Mouse (Mus musculus) cerebellum, adult 9-11 months (tissue): ENCODE measurements around the gene Ddx24.

ENCODE experiments used
- DNase-seq: peaks from one replicate; pipeline ENCODE4 v3.0.0; 2022

Ddx24 gene

DNA sequence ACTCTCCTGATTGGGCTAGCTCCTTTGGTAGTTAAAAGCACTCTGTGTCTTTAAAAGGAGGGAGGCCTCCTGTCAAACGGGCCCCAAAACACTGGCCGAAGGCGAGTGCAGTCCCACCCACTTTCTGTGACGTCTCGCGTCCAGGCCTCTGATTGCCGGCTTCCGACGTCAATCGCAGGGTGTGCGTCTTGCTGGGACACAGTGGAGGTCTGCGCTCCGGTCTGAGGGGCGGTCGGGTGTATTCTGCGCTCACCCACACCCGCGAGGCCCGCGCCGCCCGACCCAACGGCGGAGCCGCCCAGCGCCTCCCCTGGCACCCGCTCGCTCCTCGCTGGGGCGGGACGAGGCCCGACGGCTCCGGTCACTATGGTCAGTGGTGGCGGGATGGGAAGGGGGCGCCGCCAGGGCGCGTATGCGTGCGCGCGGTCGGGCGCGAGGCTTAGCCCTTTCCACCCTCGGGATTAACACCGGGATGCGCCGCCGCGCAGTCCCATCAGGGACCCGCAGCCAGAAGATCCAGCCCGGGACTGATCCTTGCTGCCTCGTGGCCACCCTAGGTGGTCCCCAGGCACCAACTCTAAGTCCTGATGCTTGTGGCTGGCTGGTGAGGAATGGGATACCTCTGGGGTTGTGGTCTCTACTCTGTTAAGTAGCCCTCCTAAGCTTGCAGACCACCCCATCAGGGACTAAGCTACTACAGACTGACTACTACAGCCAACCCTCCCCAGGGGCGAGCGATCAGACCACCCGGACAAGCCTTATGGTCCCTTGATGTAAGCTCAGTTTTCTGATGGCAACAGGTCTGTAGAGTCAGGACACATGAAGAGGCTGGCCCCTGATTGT, 36.9 kb downstream of the Ddx24 start, which contains the start of gene Otub2:
Gene Otub2, plus strand, starts transcription at position 178 of the 843 bp plus-strand sequence.
- peak; percentile 97 for DNase-seq

DNA sequence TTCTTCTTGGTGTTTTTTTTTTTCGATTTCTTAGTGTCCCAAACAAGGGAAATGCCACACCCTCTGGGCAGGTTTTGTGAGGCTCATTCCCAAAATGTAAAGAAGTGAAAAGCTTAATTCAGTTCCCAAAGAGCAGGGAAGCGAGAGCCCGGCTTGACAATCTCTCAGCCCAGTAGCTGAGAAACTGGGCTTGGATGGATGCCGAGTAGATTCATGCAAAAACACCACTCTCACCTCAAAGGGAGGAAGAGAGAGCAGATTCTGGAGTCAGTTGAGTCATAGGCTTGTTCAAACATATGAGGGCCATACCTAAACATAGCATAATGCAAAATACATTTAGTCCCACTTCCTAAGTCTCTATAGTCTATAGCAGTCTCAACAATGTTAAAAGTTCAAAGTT, 45.4 kb downstream of the Ddx24 start:
- DNase-seq, result no peak

DNA sequence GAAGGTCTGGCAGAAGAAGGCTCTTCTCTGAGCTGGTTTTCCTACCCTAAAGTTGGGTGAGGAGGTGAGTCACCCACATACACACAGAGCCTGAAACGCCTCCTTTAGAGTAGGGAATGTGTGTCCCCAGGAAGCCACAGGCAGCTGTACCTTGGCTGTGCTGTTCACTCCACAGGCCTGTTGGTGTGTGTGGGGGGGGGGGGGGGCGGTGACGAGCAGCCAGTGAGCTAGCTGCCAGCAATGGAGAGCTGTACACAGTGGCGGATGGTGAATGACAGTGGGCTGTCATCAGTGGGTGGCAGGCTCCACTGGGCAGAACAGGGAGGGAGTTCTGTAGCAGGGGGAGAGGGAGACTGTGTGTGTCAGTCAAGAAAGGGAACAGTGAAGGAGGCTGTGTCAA, 48.9 kb downstream of the Ddx24 start:
- no peak for DNase-seq

DNA sequence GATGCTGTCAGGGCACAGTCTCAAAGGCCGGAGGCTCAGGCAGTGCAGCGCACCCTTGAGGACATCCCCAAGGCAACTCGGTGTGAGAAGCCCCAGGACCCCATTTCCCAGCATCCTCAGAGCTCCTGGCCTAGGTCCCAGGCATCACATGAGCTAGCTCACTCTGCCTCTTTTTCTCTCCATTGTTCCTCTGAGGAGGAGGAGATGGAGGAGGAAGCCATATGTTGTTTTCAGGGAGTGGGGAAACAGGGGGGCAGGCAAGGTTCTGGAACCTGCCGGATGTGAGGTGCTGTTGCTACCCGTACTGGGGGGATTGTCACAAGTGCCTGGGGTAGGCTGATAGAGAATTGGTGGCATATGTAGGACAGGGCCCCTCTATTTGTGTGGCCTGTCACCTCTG, 49.5 kb downstream of the Ddx24 start:
- DNase-seq, result no peak

DNA sequence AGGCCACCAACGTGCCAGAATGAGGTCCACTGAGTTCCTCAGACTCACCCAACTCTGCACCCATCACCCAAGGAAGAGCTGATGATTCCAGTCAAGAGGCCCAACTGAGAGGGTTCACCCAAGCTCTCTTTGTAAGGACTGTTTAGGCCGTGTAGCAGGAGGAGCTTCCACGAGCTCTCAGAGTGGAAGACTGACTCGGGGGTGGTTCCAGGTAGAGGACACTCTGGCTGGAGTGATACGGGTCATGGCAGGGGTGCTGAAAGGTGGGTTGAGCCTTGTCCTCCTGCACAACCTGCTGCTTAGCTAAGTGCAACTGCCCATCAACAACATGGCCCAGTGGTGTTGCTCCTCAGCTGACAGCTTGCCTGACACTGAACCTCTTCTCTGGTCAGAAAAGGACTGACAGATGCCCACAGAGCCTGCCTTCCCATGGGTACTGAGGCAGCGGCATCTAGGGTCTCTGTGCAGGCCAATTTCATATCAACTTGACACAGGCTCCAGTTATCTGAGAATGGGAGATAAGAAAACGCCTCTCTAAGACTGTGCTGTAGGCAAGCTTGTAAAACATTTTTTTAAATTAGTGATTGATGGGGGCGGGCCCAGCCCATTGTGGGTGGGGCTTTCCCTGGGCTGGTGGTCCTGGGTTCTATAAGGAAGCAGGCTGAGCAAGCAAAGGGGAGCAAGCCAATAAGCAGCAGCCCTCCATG, 51.9 kb downstream of the Ddx24 start:
- DNase-seq, result no peak

DNA sequence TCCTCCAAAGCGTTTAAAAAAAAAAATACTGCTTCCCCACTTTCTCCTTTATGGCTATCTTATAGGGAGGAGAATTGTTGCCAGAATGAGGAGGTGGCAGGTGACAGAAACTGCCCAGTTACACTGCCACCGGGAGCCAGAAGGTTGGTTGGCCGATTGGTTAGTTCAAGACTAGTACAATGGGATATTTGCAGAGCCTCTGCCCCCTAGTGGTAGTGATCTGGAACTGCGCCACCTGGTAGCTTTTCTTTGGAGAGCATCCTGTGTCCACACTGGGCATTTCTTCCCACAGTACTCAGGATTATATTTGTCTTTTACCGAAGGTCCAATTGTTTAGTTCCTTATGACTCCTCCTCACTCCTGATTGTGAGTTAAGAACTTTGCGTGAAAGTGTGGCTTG, 53.9 kb downstream of the Ddx24 start:
- DNase-seq, result peak; percentile 45

DNA sequence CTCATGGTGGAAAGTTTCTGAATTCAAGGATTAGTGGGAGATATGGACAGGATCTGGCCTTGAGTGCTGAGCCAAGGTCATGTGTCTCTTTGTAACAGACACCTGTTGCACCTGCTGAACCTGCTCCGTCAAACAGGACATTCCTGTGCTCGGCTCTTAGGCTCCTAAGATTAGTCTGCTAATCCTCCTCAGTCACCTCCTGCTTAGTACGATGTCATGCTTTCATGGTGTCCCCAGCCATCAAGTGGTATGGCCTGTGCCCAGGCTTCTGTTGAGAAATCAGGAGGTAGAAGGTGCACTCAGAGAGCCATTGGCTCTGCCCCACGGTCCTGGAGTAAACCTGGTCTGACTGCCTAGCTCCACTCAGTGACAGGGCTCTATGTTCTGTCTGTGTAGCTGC, 54.8 kb downstream of the Ddx24 start:
- no peak for DNase-seq

DNA sequence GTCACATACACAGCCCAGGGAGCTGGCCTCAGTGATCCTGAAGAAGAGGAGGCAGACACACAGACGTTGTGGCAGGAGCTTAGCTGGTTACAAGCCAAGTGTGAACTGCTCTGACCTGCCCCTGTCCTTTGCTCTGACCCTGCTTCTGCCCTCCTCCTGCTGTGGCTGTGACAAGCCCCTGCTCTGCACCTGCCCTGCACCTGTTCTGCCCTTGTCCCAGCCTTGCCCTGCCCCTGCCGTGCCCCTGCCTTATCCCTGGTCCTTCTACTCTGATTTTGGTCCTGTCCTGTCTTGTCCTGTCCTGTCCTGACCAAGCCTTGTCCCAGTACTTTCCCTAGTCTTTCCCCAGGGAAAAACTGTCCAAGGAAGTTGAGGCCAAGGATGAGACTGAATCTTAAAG, 56.9 kb downstream of the Ddx24 start:
- no peak for DNase-seq

DNA sequence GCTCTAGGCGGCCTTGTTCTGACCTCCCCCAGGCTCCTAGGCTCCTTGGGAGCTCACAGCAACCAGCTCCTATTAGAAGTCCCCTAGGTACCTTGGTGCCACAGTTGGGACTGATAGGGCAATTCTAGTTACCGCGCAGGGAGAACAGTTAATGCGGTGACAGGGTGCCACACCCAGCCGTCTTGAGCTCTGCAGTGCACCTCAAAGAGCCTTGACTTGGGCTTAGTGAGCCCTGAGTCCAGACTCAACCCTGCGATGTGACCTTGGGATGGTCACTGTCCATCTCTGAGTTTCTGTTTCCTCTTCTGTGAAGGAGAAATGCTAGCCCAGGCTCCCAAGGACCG, 57.3 kb downstream of the Ddx24 start:
- no peak for DNase-seq

DNA sequence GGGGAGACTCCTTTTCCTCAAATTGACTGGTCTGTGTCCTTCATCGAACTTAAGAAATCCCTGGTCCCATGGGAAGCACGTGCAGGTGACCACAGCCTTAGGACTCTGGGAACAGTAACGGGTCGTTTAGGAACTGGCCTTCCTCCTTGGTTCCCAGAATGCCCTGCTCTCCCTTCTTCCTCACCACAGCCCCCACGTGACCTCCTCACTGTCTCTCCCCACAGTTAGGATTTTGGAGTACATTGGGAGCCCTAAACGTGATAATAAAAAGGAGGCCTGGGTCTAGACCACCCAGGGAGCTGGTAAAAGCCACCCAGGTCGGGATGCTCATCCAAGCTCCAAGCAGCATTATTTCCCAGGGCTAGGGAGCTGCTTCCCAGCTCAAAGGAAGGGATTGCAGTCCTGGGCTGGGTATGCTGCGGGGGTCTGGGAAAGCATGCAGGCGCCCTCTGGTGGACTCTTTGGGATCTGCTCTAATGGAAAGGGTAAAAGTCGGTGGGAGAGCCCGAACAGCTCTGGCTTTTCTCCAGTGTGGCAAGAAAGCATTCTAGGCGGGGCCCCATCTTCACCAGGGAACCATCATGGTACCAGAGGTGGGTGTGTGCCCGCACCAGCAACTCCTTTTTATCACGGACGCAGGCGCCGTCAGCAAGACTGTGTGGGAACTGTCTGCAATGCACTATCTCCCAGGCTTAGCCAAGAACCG, 57.9 kb downstream of the Ddx24 start:
- DNase-seq, result peak; percentile 45

DNA sequence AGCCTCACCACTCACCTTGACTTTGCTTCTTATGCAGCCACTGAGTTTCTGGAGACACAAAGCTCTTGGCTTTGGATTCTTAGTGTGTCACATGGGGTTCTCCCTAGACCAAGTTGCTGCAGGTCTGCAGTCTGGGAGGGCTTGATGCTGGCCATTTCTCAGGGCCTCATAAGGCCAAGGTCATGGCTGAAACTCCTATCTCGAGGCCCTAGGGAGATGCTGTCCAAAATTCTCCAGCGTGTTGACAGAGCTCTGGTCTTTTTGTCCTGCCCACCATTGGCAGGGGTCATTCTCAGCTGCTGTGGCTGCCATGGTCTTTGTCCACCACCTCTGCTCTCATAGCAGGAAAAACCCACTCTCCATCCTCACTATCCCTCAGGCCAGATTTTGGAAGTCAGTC, 58.5 kb downstream of the Ddx24 start:
- no peak for DNase-seq

DNA sequence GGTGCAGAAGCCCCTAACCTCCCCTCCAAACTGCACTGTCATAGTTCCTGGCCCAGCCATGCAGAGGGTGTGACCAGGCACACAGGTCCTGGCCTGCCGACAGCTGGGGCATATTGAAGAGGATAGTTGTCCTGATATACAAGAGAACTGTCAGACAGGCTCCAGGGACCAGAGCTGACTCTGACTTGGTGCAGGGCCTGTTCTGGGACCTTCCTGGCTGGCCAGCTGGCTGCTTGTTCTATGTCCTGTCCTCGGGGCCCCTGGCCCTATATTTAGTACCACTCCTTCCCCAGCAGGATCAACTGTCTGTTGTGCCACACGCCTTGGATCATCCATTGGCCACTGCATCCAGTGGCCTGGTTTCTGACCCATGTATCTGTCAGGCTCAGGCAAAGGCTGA, 63.3 kb downstream of the Ddx24 start:
- DNase-seq, result no peak

DNA sequence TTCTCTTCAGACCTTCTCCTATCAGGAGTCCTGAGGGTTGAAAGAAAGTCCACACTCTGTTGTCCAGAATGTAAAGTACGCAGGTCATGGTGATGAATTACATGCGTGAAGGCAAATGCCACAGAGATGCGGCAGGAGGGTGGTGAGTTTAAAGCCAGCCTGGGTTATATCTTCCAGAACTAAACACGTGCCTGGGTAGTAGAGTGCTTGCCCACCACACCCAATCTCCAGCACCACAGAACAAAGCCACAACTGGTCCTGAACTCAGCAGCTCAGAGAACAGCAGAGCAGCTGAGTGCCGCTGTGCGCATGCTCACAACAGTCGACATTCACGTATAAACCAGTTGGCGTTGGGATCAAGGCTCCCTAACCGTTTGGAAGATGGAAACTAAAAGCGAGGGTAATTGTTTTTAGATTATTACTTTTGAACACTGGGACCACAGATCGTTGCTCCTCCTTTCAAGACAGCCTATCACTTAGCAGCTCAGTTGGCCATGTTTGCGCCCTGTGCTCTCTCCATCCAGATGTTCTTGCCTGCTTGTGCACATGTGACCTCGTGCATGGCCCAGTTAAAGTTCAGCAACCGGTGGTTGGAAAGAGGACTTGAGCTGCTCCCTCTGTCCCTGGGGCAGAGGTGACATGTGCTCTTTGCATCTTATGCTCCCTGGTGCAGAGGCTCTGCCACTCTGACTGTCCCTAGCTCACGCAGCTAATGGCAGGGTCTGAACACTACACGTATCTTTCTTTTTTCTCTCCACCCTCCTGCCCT, 63.9 kb downstream of the Ddx24 start:
- no peak for DNase-seq

DNA sequence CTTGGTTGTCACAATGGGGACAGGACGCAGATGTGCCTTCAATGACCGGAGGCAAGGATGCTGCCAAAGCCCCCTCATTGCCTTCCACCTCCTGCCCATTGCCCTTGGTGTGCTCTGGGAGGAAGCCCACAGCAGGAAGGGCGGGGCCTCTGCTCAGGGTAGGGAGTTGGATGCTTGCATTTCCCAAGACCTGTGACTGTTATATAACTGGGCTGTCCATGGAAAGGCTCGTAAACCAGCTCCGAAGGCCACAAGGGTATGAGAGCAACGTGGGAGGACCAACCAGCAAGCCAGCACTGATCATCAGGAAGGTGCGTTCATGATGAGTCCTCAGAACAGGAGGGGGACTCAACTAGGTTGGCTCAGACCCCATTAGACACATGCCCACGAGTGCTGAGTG, 64.8 kb downstream of the Ddx24 start:
- DNase-seq, result no peak

DNA sequence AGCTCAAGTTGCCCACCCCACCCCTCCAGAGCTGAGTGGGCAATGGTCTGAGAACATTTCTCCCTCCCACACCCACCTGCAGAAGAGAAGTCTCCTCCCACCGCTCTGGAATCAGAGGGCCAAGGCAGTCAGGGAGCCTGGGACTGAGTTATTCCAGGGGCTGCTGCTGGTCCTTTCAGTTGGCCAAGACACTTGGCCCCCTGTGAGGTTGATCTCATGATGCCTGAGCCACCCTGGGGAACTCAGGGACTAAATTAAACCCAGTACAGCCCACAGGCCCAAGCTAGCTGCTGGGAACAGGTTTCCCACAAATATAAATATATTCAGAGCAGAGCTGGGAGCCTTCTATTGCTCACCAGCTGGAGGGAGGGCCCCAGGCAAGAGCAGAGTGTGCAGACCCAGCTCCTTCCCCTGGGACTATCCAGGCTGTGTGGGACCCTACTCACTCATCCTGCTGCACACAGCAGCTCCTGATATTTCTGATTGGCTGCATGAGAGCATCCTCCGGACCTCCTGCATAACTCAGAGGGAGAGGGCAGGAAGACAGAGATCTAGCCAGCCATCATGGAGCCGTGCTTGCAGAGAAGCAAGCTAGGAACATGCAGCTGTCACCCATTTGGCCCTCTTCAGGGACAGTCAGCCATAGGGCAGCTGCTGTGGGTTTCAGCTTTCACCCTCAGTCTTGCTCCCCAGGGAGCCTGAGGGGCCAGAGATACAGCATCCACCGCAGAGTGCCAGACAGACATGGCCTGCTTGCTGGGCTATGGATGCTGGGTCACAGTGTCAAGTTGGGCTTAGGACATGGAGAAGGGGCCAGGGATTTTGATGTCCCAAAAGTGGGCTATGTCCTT, 66.5 kb downstream of the Ddx24 start:
- DNase-seq, result no peak

DNA sequence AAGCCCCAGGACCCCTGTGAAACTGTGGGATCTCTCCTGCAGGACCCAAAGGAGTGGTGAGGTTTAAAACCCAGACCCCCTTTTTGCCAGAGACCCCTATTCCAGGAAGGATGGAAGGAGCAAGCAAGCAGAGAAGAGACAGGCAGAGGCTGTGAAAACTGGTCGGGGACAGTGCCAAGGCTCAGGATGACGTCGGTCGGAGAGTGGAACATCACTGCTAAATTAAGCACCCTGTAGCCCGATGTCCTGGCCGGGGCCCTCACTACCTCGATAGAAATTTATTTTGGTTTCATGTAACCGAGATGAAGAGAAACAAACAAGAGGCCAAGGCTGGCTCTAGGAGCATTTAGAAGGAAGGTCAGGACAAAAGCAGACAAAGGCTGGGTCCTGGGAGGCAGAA, 67.4 kb downstream of the Ddx24 start:
- no peak for DNase-seq
